Mouse (Mus musculus) intestine, postnatal 0 days (tissue): Measurements from ENCODE around the gene D630003M21Rik. TPM values are rescaled to one million over a fixed set of nuclear protein-coding genes. Genes with fewer than 3 reads are reported as not detected.

Experiments used
- ATAC-seq: fragments of 200-750 bp; cut with Nextera tagmentation; 2 replicates; pipeline ENCODE4 v1.8.0; 2017; ENCODE audit warnings: mild to moderate bottlenecking, moderate TSS enrichment, moderate library complexity
- H3K27ac ChIP-seq: fragments of 300-500 bp; sonication (generic); 2 replicates; pipeline ENCODE4 v1.5.1; 2014; ENCODE audit warnings: mild to moderate bottlenecking, low read depth, low read length, moderate library complexity
- H3K27me3 ChIP-seq: fragments of 300-500 bp; sonication (generic); replicated peaks from 2 replicates; pipeline ENCODE4 v1.6.1; 2014; ENCODE audit warnings: low read length, mixed read lengths; ENCODE audit not compliant: control insufficient read depth, insufficient read depth
- H3K36me3 ChIP-seq: fragments of 300-500 bp; sonication (generic); 2 replicates; pipeline ENCODE4 v1.6.1; 2014; ENCODE audit warnings: mild to moderate bottlenecking, moderate library complexity; ENCODE audit not compliant: control insufficient read depth, insufficient read depth
- H3K4me1 ChIP-seq: fragments of 300-500 bp; sonication (generic); replicated peaks from 2 replicates; pipeline ENCODE4 v1.6.1; 2014; ENCODE audit warnings: antibody characterized with exemption, low read length, mixed read lengths; ENCODE audit not compliant: control insufficient read depth, insufficient read depth
- H3K4me2 ChIP-seq: fragments of 300-500 bp; sonication (generic); replicated peaks from 2 replicates; pipeline ENCODE4 v1.6.1; 2014; ENCODE audit warnings: low read depth, mild to moderate bottlenecking, moderate library complexity
- H3K4me3 ChIP-seq: fragments of 300-500 bp; sonication (generic); 2 replicates; pipeline ENCODE4 v1.5.1; 2014; ENCODE audit warnings: low read depth, low read length
- H3K9ac ChIP-seq: fragments of 300-500 bp; sonication (generic); 2 replicates; pipeline ENCODE4 v1.6.1; 2014; ENCODE audit warnings: mild to moderate bottlenecking, low read depth, low read length
- H3K9me3 ChIP-seq: fragments of 300-500 bp; sonication (generic); 2 replicates; pipeline ENCODE4 v1.6.1; 2016; ENCODE audit warnings: mixed run types; ENCODE audit not compliant: control insufficient read depth
- CTCF ChIP-seq: sonication (generic); IDR thresholded peaks from 2 replicates; pipeline ENCODE4 v1.5.1; 2016; ENCODE audit warnings: low read depth, mild to moderate bottlenecking, control low read depth, antibody characterized with exemption, moderate library complexity
- WGBS: fragments of 180-500 bp; shearing (Covaris S2); extraction: QIAGEN DNeasy Blood & Tissue Kit; methylation state at CpG from one replicate; pipeline ENCODE4 v1.1.7; 2014; 5-methylcytosine and 5-hydroxymethylcytosine counted together
- polyA plus RNA-seq: library from polyadenylated mRNA; unstranded; fragments of >200 nt; fragmentation: Nextera tagmentation; extraction: Ambion mirVana; gene quantifications from 2 replicates; pipeline ENCODE4 v1.2.1, GENCODE M21; 2015

D630003M21Rik gene
- polyA plus RNA-seq, 1 experiment from 2014 or later: 0.76 TPM

- no peak for ATAC-seq
- H3K4me2 ChIP-seq: no peak overlapping the region
Observed at GRCm38 (mm10) chr2:158176763-158177162, 52.3 kb downstream of the D630003M21Rik start.

GRCm38 (mm10) chr2:158175433-158175832 is 53.6 kb downstream of the D630003M21Rik start:
- H3K4me3 ChIP-seq: no peak overlapping the region
- ATAC-seq: no peak
- H3K9ac ChIP-seq: no peak overlapping the region

More at GRCm38 (mm10) chr2:158176763-158177162, 52.3 kb downstream of the D630003M21Rik start:
- H3K36me3 ChIP-seq: no peaks in the 10 kb centered on the region
- H3K9ac ChIP-seq: no peak overlapping the region
- TF ChIP-seq CTCF: no peak; the same call in 1 of the 2 replicates
- no peaks in the 10 kb centered on the region for H3K9me3 ChIP-seq
- H3K4me3 ChIP-seq: no peak overlapping the region
- 93% methylated on average over 9 of the region's 9 CpGs for WGBS
- no peak overlapping the region for H3K27ac ChIP-seq
- H3K4me1 ChIP-seq: peaks cover 12% of the 10 kb centered on the region
- no peaks in the 10 kb centered on the region for H3K27me3 ChIP-seq

GRCm38 (mm10) chr2:158174958-158175357 is 54.1 kb downstream of the D630003M21Rik start:
- H3K9ac ChIP-seq: no peak overlapping the region
- peaks cover 12% of the 10 kb centered on the region for H3K4me1 ChIP-seq
- H3K9me3 ChIP-seq: no peaks in the 10 kb centered on the region
- H3K27me3 ChIP-seq: no peaks in the 10 kb centered on the region
- no peak overlapping the region for H3K4me2 ChIP-seq
- H3K36me3 ChIP-seq: no peaks in the 10 kb centered on the region
- WGBS: 90% methylated on average over 15 of the region's 15 CpGs
- no peak overlapping the region for H3K4me3 ChIP-seq
- ATAC-seq: no peak
- no peak for TF ChIP-seq CTCF
- no peak overlapping the region for H3K27ac ChIP-seq

More at GRCm38 (mm10) chr2:158175433-158175832, 53.6 kb downstream of the D630003M21Rik start:
- Histone ChIP-seq H3K4me1 (peaks cover 12% of the 10 kb centered on the region), H3K36me3 (no peaks in the 10 kb centered on the region), H3K27ac (no peak overlapping the region), H3K4me2 (no peak overlapping the region), H3K27me3 (no peaks in the 10 kb centered on the region), H3K9me3 (no peaks in the 10 kb centered on the region)
- no peak for TF ChIP-seq CTCF
- 37% methylated on average over 3 of the region's 3 CpGs for WGBS

GRCm38 (mm10) chr2:158174438-158174837 is 54.6 kb downstream of the D630003M21Rik start:
- Histone ChIP-seq H3K9ac (no peak overlapping the region), H3K4me3 (no peak overlapping the region), H3K9me3 (no peaks in the 10 kb centered on the region), H3K4me1 (peaks cover 11% of the 10 kb centered on the region), H3K27me3 (no peaks in the 10 kb centered on the region), H3K4me2 (no peak overlapping the region), H3K27ac (no peak overlapping the region), H3K36me3 (no peaks in the 10 kb centered on the region)
- TF ChIP-seq CTCF: no peak
- WGBS: 74% methylated on average over 5 of the region's 5 CpGs
- ATAC-seq: no peak

- Histone ChIP-seq H3K4me3 (no peak overlapping the region), H3K4me2 (no peak overlapping the region), H3K27ac (no peak overlapping the region), H3K27me3 (no peaks in the 10 kb centered on the region), H3K9me3 (no peaks in the 10 kb centered on the region), H3K9ac (no peak overlapping the region), H3K4me1 (0 out of 2 replicates have a peak, but pooled peaks cover 10% of the 10 kb centered on the region), H3K36me3 (no peaks in the 10 kb centered on the region)
- no peak for TF ChIP-seq CTCF
- WGBS: 86% methylated on average over 2 of the region's 2 CpGs
- ATAC-seq: no peak
Observed at GRCm38 (mm10) chr2:158170394-158170793, 58.6 kb downstream of the D630003M21Rik start.

- Histone ChIP-seq H3K27ac (no peak overlapping the region), H3K27me3 (no peaks in the 10 kb centered on the region), H3K4me1 (0 out of 2 replicates have a peak, but pooled peaks cover 10% of the 10 kb centered on the region), H3K9ac (no peak overlapping the region), H3K4me3 (no peak overlapping the region), H3K36me3 (no peaks in the 10 kb centered on the region), H3K9me3 (no peaks in the 10 kb centered on the region), H3K4me2 (no peak overlapping the region)
- no peak for ATAC-seq
- WGBS: 84% methylated on average over 7 of the region's 7 CpGs
- no peak for TF ChIP-seq CTCF
Observed at GRCm38 (mm10) chr2:158169771-158170170, 59.3 kb downstream of the D630003M21Rik start.

GRCm38 (mm10) chr2:158169351-158169750 is 59.7 kb downstream of the D630003M21Rik start:
- Histone ChIP-seq H3K9me3 (no peaks in the 10 kb centered on the region), H3K27ac (no peak overlapping the region)
- TF ChIP-seq CTCF: no peak

More at GRCm38 (mm10) chr2:158169351-158169750, 59.7 kb downstream of the D630003M21Rik start:
- ATAC-seq: no peak
- 80% methylated on average over 6 of the region's 6 CpGs for WGBS
- no peak overlapping the region for H3K4me3 ChIP-seq
- H3K27me3 ChIP-seq: no peaks in the 10 kb centered on the region
- no peak overlapping the region for H3K9ac ChIP-seq
- H3K36me3 ChIP-seq: no peaks in the 10 kb centered on the region
- H3K4me2 ChIP-seq: no peak overlapping the region
- 0 out of 2 replicates have a peak, but pooled peaks cover 10% of the 10 kb centered on the region for H3K4me1 ChIP-seq
